In genomic region chr9:20878041-20878709, GRCm38 (mm10) we compare ENCODE assay signal across 8 mouse cellular contexts. TPM values are rescaled to one million over a fixed set of nuclear protein-coding genes. Genes with fewer than 3 reads are reported as not detected.
DNase-seq lines count a peak whose midpoint lies in the region; ATAC-seq lines count a peak whose summit lies in the region.

No protein-coding gene starts in this region.

- H3K36me3 ChIP-seq in intestine, embryonic 14.5 days (ENCODE audit: control insufficient read depth, insufficient read depth, low read length), result no peaks in the 10 kb centered on the region; the same call in 1 of the 2 replicates

- H3K27me3 ChIP-seq in intestine, embryonic 14.5 days (replicated peaks; ENCODE audit: control insufficient read depth, insufficient read depth, low read length), result no peaks in the 10 kb centered on the region

- peak; percentile 97 for ATAC-seq in intestine, embryonic 14.5 days (replicated peaks; ENCODE audit: low FRiP score, low TSS enrichment, low read depth)

- H3K4me2 ChIP-seq in intestine, embryonic 14.5 days (ENCODE audit: low read length), result peak overlapping the region; percentile 66

- H3K9me3 ChIP-seq in intestine, embryonic 14.5 days (ENCODE audit: control insufficient read depth, low read length), result no peaks in the 10 kb centered on the region

- intact Hi-C loops in left cerebral cortex, postnatal 14 days (cut with DNase I), result no loop called here

- DNase-seq in adrenal gland, adult 18-20 months (ENCODE audit: low spot score in 2 of 2), result peak; percentile 98 to 99
- DNase-seq in embryo, embryonic 11 days, result peak; percentile 100
- DNase-seq in gastrocnemius, postnatal 25 days, result peak; percentile 100
- peak; percentile 97 for DNase-seq in intestine, embryonic 14.5 days (ENCODE audit: low spot score)
- peak; percentile 100 for DNase-seq in left cerebral cortex, postnatal 14 days (ENCODE audit: low spot score in 2 of 2)
- DNase-seq in mesoderm, embryonic 11.5 days (ENCODE audit: low read depth, low spot score), result peak; percentile 100
- peak; percentile 99 to 100 for DNase-seq in right cerebral cortex, postnatal 36 days (ENCODE audit: low spot score in 2 of 2)
- DNase-seq in yolk sac, embryonic 10.5 days (ENCODE audit: low spot score), result peak; percentile 99

- H3K9ac ChIP-seq in intestine, embryonic 14.5 days (ENCODE audit: low read length), result peak overlapping the region; percentile 66

- H3K4me3 ChIP-seq in intestine, embryonic 14.5 days (ENCODE audit: low read depth, low read length), result peak overlapping the region; percentile 36

- peak overlapping the region; percentile 91 for H3K27ac ChIP-seq in intestine, embryonic 14.5 days (ENCODE audit: low read depth)

- under 1% methylated on average over 69 of the region's 69 CpGs for WGBS in intestine, embryonic 14.5 days

- H3K4me1 ChIP-seq in intestine, embryonic 14.5 days (replicated peaks; ENCODE audit: control insufficient read depth, insufficient read depth, low read length), result peaks cover 5% of the 10 kb centered on the region; the same call in 1 of the 2 replicates

RNA-seq across cellular contexts. Expression of gene Angptl6, which starts 1.4 kb away (rescaled TPM):
- 1 to 10 TPM; 3.2 to 3.6 TPM for total RNA-seq in adrenal gland, adult 18-20 months (2021)
- 1 to 10 TPM; 4.1 to 4.6 TPM for total RNA-seq in gastrocnemius, postnatal 25 days (2021)
- polyA plus RNA-seq in intestine, embryonic 14.5 days (2014; fragmentation: Nextera tagmentation; extraction: Ambion mirVana), result 8.1 and 10.0 TPM in 2 replicates
- 10 to 100 TPM; 10.3 to 11.1 TPM for total RNA-seq in left cerebral cortex, postnatal 14 days (2021)

RNA-seq across cellular contexts. Expression of gene A230050P20Rik, which starts 9.7 kb away (rescaled TPM):
- total RNA-seq in adrenal gland, adult 18-20 months (2021), result 10 to 100 TPM; 14.7 to 17.5 TPM
- 1 to 10 TPM; 1.7 to 2.7 TPM for total RNA-seq in gastrocnemius, postnatal 25 days (2021)
- polyA plus RNA-seq in intestine, embryonic 14.5 days (2014; fragmentation: Nextera tagmentation; extraction: Ambion mirVana), result 11.1 and 14.1 TPM in 2 replicates
- 10 to 100 TPM; 54.4 to 57.9 TPM for total RNA-seq in left cerebral cortex, postnatal 14 days (2021)

RNA-seq across cellular contexts. Expression of gene Ppan, which starts 9.8 kb away (rescaled TPM):
- 10 to 100 TPM; 39.8 to 41.1 TPM for total RNA-seq in adrenal gland, adult 18-20 months (2021)
- 1 to 10 TPM; 7.4 to 7.7 TPM for total RNA-seq in gastrocnemius, postnatal 25 days (2021)
- 101 and 106 TPM in 2 replicates for polyA plus RNA-seq in intestine, embryonic 14.5 days (2014; fragmentation: Nextera tagmentation; extraction: Ambion mirVana)
- 10 to 100 TPM; 22.8 to 25.7 TPM for total RNA-seq in left cerebral cortex, postnatal 14 days (2021)

RNA-seq across cellular contexts. Expression of gene Eif3g, which starts 20.2 kb away (rescaled TPM):
- total RNA-seq in adrenal gland, adult 18-20 months (2021), result 100 to 1,000 TPM; 156 to 162 TPM
- 100 to 1,000 TPM in 1 of 2 experiments, 10 to 100 TPM in 1; 90.9 to 101 TPM for total RNA-seq in gastrocnemius, postnatal 25 days (2021)
- polyA plus RNA-seq in intestine, embryonic 14.5 days (2014; fragmentation: Nextera tagmentation; extraction: Ambion mirVana), result 314 and 315 TPM in 2 replicates
- 100 to 1,000 TPM; 119 to 124 TPM for total RNA-seq in left cerebral cortex, postnatal 14 days (2021)

RNA-seq across cellular contexts. Expression of gene Rdh8, which starts 59.9 kb away (rescaled TPM):
- not detected for total RNA-seq in adrenal gland, adult 18-20 months (2021)
- under 1 TPM in 1 of 2 experiments, not detected in 1; 0.20 TPM for total RNA-seq in gastrocnemius, postnatal 25 days (2021)
- polyA plus RNA-seq in intestine, embryonic 14.5 days (2014; fragmentation: Nextera tagmentation; extraction: Ambion mirVana), result not detected in 2 replicates
- total RNA-seq in left cerebral cortex, postnatal 14 days (2021), result not detected

Comparison
In these comparisons a context has a peak if more than half of its experiments do, and no peak if none do; other contexts are left out.
1. Peak in every context shown above with its lines: DNase-seq, ATAC-seq, H3K4me3 ChIP-seq and H3K27ac ChIP-seq.
2. RNA of gene A230050P20Rik, which starts 9.7 kb away (total RNA-seq): 54.4 to 57.9 TPM in left cerebral cortex, postnatal 14 days and 14.7 to 17.5 TPM in adrenal gland, adult 18-20 months; 1.7 to 2.7 TPM in gastrocnemius, postnatal 25 days; every median in the first group is over 4 times any median in the second.